ENCODE assay signal across 15 mouse cellular contexts in genomic region chr7:83482671-83483304, GRCm38 (mm10).
A peak's percentile ranks its signal among the peaks of the same experiment; 100 is the strongest.
DNase-seq lines count a peak whose midpoint lies in the region; ATAC-seq lines count a peak whose summit lies in the region.
"Had no signal": no experiment of that assay in that cellular context is flagged by ENCODE, and none has a peak within 500 bp of the region (broad histone marks: within the 10 kb centered on the region; RNA-seq: fewer than 3 reads in every experiment).

No protein-coding gene starts in this region.

- no peak overlapping the region for H3K4me2 ChIP-seq in kidney, embryonic 16.5 days (replicated peaks; ENCODE audit: low read depth, low read length)
- no peak overlapping the region for H3K4me2 ChIP-seq in limb, embryonic 13.5 days (replicated peaks)
- H3K4me2 ChIP-seq: midbrain, embryonic 12.5 days had no signal

- intact Hi-C loops in heart, postnatal 14 days (cut with DNase I) = no loop called here

- ATAC-seq in kidney, embryonic 16.5 days (ENCODE audit: low FRiP score, low TSS enrichment) = peak; percentile 59; the same call in 1 of the 2 replicates
- peak; percentile 97 for ATAC-seq in common myeloid progenitor, adult 5-6 weeks (replicated peaks; ENCODE audit: low read depth, poor library complexity, severe bottlenecking)
- peak; percentile 4; the same call in 1 of the 2 replicates for ATAC-seq in limb, embryonic 13.5 days (ENCODE audit: low FRiP score, low read depth)
- ATAC-seq: Patski had no signal

- H3K9ac ChIP-seq in kidney, embryonic 16.5 days (replicated peaks; ENCODE audit: low read length) = no peak overlapping the region
- no peak overlapping the region for H3K9ac ChIP-seq in limb, embryonic 13.5 days
- H3K9ac ChIP-seq: midbrain, embryonic 12.5 days had no signal

- peaks cover 16% of the 10 kb centered on the region for H3K4me1 ChIP-seq in kidney, embryonic 16.5 days (ENCODE audit: insufficient read depth, low read length)
- H3K4me1 ChIP-seq in limb, embryonic 13.5 days = peaks cover 43% of the 10 kb centered on the region

- no peaks in the 10 kb centered on the region for H3K36me3 ChIP-seq in kidney, embryonic 16.5 days (ENCODE audit: insufficient read depth, low read length)
- no peaks in the 10 kb centered on the region for H3K36me3 ChIP-seq in limb, embryonic 13.5 days
- H3K36me3 ChIP-seq: midbrain, embryonic 12.5 days had no signal

- 39% methylated on average over 7 of the region's 7 CpGs for WGBS in kidney, embryonic 16.5 days
- WGBS in limb, embryonic 13.5 days = 44% methylated on average over 7 of the region's 7 CpGs

- H3K27me3 ChIP-seq in kidney, embryonic 16.5 days (ENCODE audit: insufficient read depth, low read length) = no peaks in the 10 kb centered on the region
- H3K27me3 ChIP-seq in limb, embryonic 13.5 days = no peaks in the 10 kb centered on the region
- H3K27me3 ChIP-seq: midbrain, embryonic 12.5 days had no signal

- H3K9me3 ChIP-seq in kidney, embryonic 16.5 days (ENCODE audit: low read length) = no peaks in the 10 kb centered on the region
- no peaks in the 10 kb centered on the region for H3K9me3 ChIP-seq in limb, embryonic 13.5 days
- H3K9me3 ChIP-seq: midbrain, embryonic 12.5 days had no signal

- no peak overlapping the region for H3K4me3 ChIP-seq in kidney, embryonic 16.5 days (ENCODE audit: low read length)
- no peak overlapping the region for H3K4me3 ChIP-seq in limb, embryonic 13.5 days
- H3K4me3 ChIP-seq: heart, adult 2 months; midbrain, embryonic 12.5 days had no signal

- no peak overlapping the region; the same call in 1 of the 2 replicates for H3K27ac ChIP-seq in kidney, embryonic 16.5 days (ENCODE audit: low read length)
- H3K27ac ChIP-seq in limb, embryonic 13.5 days = peak overlapping the region; percentile 11; the same call in 1 of the 2 replicates
- H3K27ac ChIP-seq: heart, adult 2 months; midbrain, embryonic 12.5 days had no signal

- DNase-seq in kidney, adult 18-20 months = no peak
- peak; percentile 25 to 28 for DNase-seq in B cell, adult 2 months
- no peak for DNase-seq in cerebellum, adult 9-10 months
- no peak for DNase-seq in liver
- DNase-seq in heart, postnatal 14 days = no peak
- DNase-seq: cerebellum, adult 9-11 months; heart, adult 2 months; heart, postnatal 36 days; layer of hippocampus, adult 9-11 months; right cerebral cortex, postnatal 4 days had no signal

Comparison
In these comparisons a context has a peak if more than half of its experiments do, and no peak if none do; other contexts are left out.
1. ATAC-seq: peak in every context shown above with its lines; median percentile 97 in common myeloid progenitor, adult 5-6 weeks; 59 in kidney, embryonic 16.5 days; 4 in limb, embryonic 13.5 days.
2. DNase-seq: peak in B cell, adult 2 months (2 of 2); none in kidney, adult 18-20 months (single experiment), cerebellum, adult 9-10 months (single experiment), liver (single experiment) and heart, postnatal 14 days (0 of 2).